Mouse (Mus musculus) forebrain, embryonic 13.5 days (tissue): ENCODE measurements around the gene Rreb1. TPM values are rescaled to one million over a fixed set of nuclear protein-coding genes. Genes with fewer than 3 reads are reported as not detected.

Experiments used
- ATAC-seq: fragments of 200-750 bp; cut with Nextera tagmentation; 2 replicates; pipeline ENCODE4 v1.8.0; 2017
- H3K27ac ChIP-seq: fragments of 300-500 bp; sonication (generic); 2 replicates; pipeline ENCODE4 v1.5.1; 2015; ENCODE audit warnings: inconsistent platforms, mild to moderate bottlenecking, moderate library complexity
- H3K27me3 ChIP-seq: fragments of 300-500 bp; sonication (generic); 2 replicates; pipeline ENCODE4 v1.6.1; 2015; ENCODE audit warnings: mild to moderate bottlenecking, inconsistent platforms
- H3K36me3 ChIP-seq: fragments of 300-500 bp; sonication (generic); 2 replicates; pipeline ENCODE4 v1.6.1; 2015; ENCODE audit warnings: mild to moderate bottlenecking, inconsistent platforms; ENCODE audit not compliant: poor library complexity, severe bottlenecking
- H3K4me1 ChIP-seq: fragments of 300-500 bp; sonication (generic); 2 replicates; pipeline ENCODE4 v1.6.1; 2015; ENCODE audit warnings: inconsistent platforms
- H3K4me2 ChIP-seq: fragments of 300-500 bp; sonication (generic); 2 replicates; pipeline ENCODE4 v1.6.1; 2015; ENCODE audit warnings: inconsistent platforms, mild to moderate bottlenecking, moderate library complexity
- H3K4me3 ChIP-seq: fragments of 300-500 bp; sonication (generic); 2 replicates; pipeline ENCODE4 v1.5.1; 2015; ENCODE audit warnings: mild to moderate bottlenecking, inconsistent platforms
- H3K9ac ChIP-seq: fragments of 300-500 bp; sonication (generic); 2 replicates; pipeline ENCODE4 v1.6.1; 2015; ENCODE audit warnings: mild to moderate bottlenecking, inconsistent platforms
- H3K9me3 ChIP-seq: fragments of 300-500 bp; sonication (generic); replicated peaks from 2 replicates; pipeline ENCODE4 v1.6.1; 2016; ENCODE audit warnings: inconsistent platforms
- WGBS: fragments of 180-500 bp; shearing (Covaris S2); methylation state at CpG from one replicate; pipeline ENCODE4 v1.1.7; 2015; 5-methylcytosine and 5-hydroxymethylcytosine counted together
- polyA plus RNA-seq: library from polyadenylated mRNA; unstranded; fragments of >200 nt; fragmentation: Nextera tagmentation; extraction: Ambion mirVana; gene quantifications from 2 replicates; pipeline ENCODE4 v1.2.1, GENCODE M21; 2015

The Rreb1 gene
- polyA plus RNA-seq, 1 experiment from 2014 or later, result 1.7 TPM

- H3K9me3 ChIP-seq, result no peaks in the 10 kb centered on the region
- no peak overlapping the region for H3K9ac ChIP-seq
- peaks cover 10% of the 10 kb centered on the region for H3K4me1 ChIP-seq
- no peak overlapping the region for H3K4me2 ChIP-seq
- no peaks in the 10 kb centered on the region for H3K36me3 ChIP-seq
- no peak overlapping the region for H3K27ac ChIP-seq
- ATAC-seq, result no peak
- no peak overlapping the region for H3K4me3 ChIP-seq
- peaks cover 97% of the 10 kb centered on the region for H3K27me3 ChIP-seq
- WGBS, result 44% methylated on average over 3 of the region's 3 CpGs
Observed at GRCm38 (mm10) chr13:37760373-37760772, 17.8 kb upstream of the Rreb1 start.

GRCm38 (mm10) chr13:37760957-37761941, 17.0 kb upstream of the Rreb1 start:
- Histone ChIP-seq H3K9ac (peak overlapping the region; percentile 43; the same call in 1 of the 2 replicates), H3K4me3 (no peak overlapping the region), H3K27me3 (peaks cover 97% of the 10 kb centered on the region)

GRCm38 (mm10) chr13:37763800-37764407, 14.3 kb upstream of the Rreb1 start:
- Histone ChIP-seq H3K4me2 (no peak overlapping the region), H3K36me3 (no peaks in the 10 kb centered on the region), H3K9me3 (peaks cover 9% of the 10 kb centered on the region; the same call in 1 of the 2 replicates), H3K27ac (no peak overlapping the region), H3K4me1 (peaks cover 10% of the 10 kb centered on the region), H3K9ac (no peak overlapping the region), H3K27me3 (peaks cover 84% of the 10 kb centered on the region), H3K4me3 (no peak overlapping the region)
- ATAC-seq, result no peak
- 69% methylated on average over 9 of the region's 9 CpGs for WGBS

More at GRCm38 (mm10) chr13:37760957-37761941, 17.0 kb upstream of the Rreb1 start:
- ATAC-seq, result peak; percentile 88
- 10% methylated on average over 23 of the region's 23 CpGs for WGBS
- Histone ChIP-seq H3K9me3 (peaks cover 9% of the 10 kb centered on the region; the same call in 1 of the 2 replicates), H3K4me1 (peaks cover 10% of the 10 kb centered on the region), H3K36me3 (no peaks in the 10 kb centered on the region), H3K27ac (no peak overlapping the region), H3K4me2 (peak overlapping the region; percentile 49)

- peak; percentile 50; the same call in 1 of the 2 replicates for ATAC-seq
- Histone ChIP-seq H3K9ac (no peak overlapping the region), H3K36me3 (no peaks in the 10 kb centered on the region), H3K27ac (no peak overlapping the region), H3K9me3 (peaks cover 9% of the 10 kb centered on the region; the same call in 1 of the 2 replicates), H3K4me2 (no peak overlapping the region), H3K27me3 (peaks cover 47% of the 10 kb centered on the region), H3K4me1 (peaks cover 4% of the 10 kb centered on the region; the same call in 1 of the 2 replicates), H3K4me3 (no peak overlapping the region)
- 7% methylated on average over 1 of the region's 1 CpGs for WGBS
Observed at GRCm38 (mm10) chr13:37769777-37770176, 8.4 kb upstream of the Rreb1 start.

GRCm38 (mm10) chr13:37773476-37773875, 4.7 kb upstream of the Rreb1 start:
- Histone ChIP-seq H3K4me3 (no peak overlapping the region), H3K9ac (no peak overlapping the region), H3K9me3 (no peaks in the 10 kb centered on the region), H3K4me2 (no peak overlapping the region), H3K36me3 (no peaks in the 10 kb centered on the region), H3K27me3 (peaks cover 42% of the 10 kb centered on the region), H3K4me1 (peaks cover 12% of the 10 kb centered on the region), H3K27ac (no peak overlapping the region)
- ATAC-seq, result no peak

- Histone ChIP-seq H3K4me3 (no peak overlapping the region), H3K4me2 (no peak overlapping the region), H3K36me3 (no peaks in the 10 kb centered on the region), H3K27me3 (peaks cover 65% of the 10 kb centered on the region), H3K9ac (no peak overlapping the region), H3K9me3 (no peaks in the 10 kb centered on the region), H3K27ac (no peak overlapping the region), H3K4me1 (peaks cover 18% of the 10 kb centered on the region)
- ATAC-seq, result no peak
Observed at GRCm38 (mm10) chr13:37776675-37777074, 1.5 kb upstream of the Rreb1 start.

- no peaks in the 10 kb centered on the region for H3K36me3 ChIP-seq
- H3K4me1 ChIP-seq, result peaks cover 18% of the 10 kb centered on the region
- 16% methylated on average over 25 of the region's 25 CpGs for WGBS
- H3K4me3 ChIP-seq, result peak overlapping the region; percentile 50
- H3K27ac ChIP-seq, result no peak overlapping the region
- no peaks in the 10 kb centered on the region for H3K9me3 ChIP-seq
- ATAC-seq, result peak; percentile 22; the same call in 1 of the 2 replicates
- peaks cover 58% of the 10 kb centered on the region for H3K27me3 ChIP-seq
- H3K9ac ChIP-seq, result peak overlapping the region; percentile 63
- peak overlapping the region; percentile 100 for H3K4me2 ChIP-seq
Observed at GRCm38 (mm10) chr13:37777351-37778146, 651 bp upstream of the Rreb1 start.

- under 1% methylated on average over 33 of the region's 33 CpGs for WGBS
- no peaks in the 10 kb centered on the region for H3K9me3 ChIP-seq
Observed at GRCm38 (mm10) chr13:37778594-37779231, 513 bp downstream of the Rreb1 start.

GRCm38 (mm10) chr13:37779251-37779667, 1.1 kb downstream of the Rreb1 start:
- no peak overlapping the region for H3K9ac ChIP-seq
- 3% methylated on average over 9 of the region's 9 CpGs for WGBS
- ATAC-seq, result no peak

More at GRCm38 (mm10) chr13:37778594-37779231, 513 bp downstream of the Rreb1 start:
- Histone ChIP-seq H3K9ac (peak overlapping the region; percentile 63), H3K27me3 (peaks cover 54% of the 10 kb centered on the region), H3K4me3 (peak overlapping the region; percentile 50), H3K4me1 (peaks cover 18% of the 10 kb centered on the region), H3K27ac (no peak overlapping the region), H3K36me3 (no peaks in the 10 kb centered on the region), H3K4me2 (peak overlapping the region; percentile 100)
- peak; percentile 68 for ATAC-seq

GRCm38 (mm10) chr13:37781557-37781956, 3.4 kb downstream of the Rreb1 start:
- Histone ChIP-seq H3K4me3 (no peak overlapping the region), H3K27ac (no peak overlapping the region), H3K9ac (no peak overlapping the region), H3K36me3 (no peaks in the 10 kb centered on the region), H3K4me1 (peaks cover 18% of the 10 kb centered on the region), H3K9me3 (no peaks in the 10 kb centered on the region), H3K4me2 (no peak overlapping the region), H3K27me3 (peaks cover 49% of the 10 kb centered on the region)
- 69% methylated on average over 2 of the region's 2 CpGs for WGBS
- ATAC-seq, result no peak

More at GRCm38 (mm10) chr13:37779251-37779667, 1.1 kb downstream of the Rreb1 start:
- Histone ChIP-seq H3K27ac (no peak overlapping the region), H3K27me3 (peaks cover 52% of the 10 kb centered on the region), H3K4me1 (peaks cover 18% of the 10 kb centered on the region), H3K4me2 (peak overlapping the region; percentile 100), H3K4me3 (peak overlapping the region; percentile 50), H3K9me3 (no peaks in the 10 kb centered on the region), H3K36me3 (no peaks in the 10 kb centered on the region)

- peaks cover 43% of the 10 kb centered on the region for H3K27me3 ChIP-seq
- no peak overlapping the region for H3K9ac ChIP-seq
- no peak for ATAC-seq
- H3K36me3 ChIP-seq, result no peaks in the 10 kb centered on the region
- no peak overlapping the region for H3K4me3 ChIP-seq
- H3K9me3 ChIP-seq, result no peaks in the 10 kb centered on the region
- WGBS, result 93% methylated on average over 6 of the region's 6 CpGs
- no peak overlapping the region for H3K4me2 ChIP-seq
- H3K4me1 ChIP-seq, result peaks cover 18% of the 10 kb centered on the region
- H3K27ac ChIP-seq, result no peak overlapping the region
Observed at GRCm38 (mm10) chr13:37782144-37782543, 3.9 kb downstream of the Rreb1 start.
